Mouse (Mus musculus): ENCODE results near the gene Nf1.

GRCm38 (mm10) chr11:79329585-79329984 lies 9.9 kb upstream of the Nf1 start:
- TF ChIP-seq POLR2A (IDR thresholded peaks at IDR 0.05; ENCODE audit: low read depth, low read length) (no peak), CTCF (IDR thresholded peaks at IDR 0.05; ENCODE audit: extremely low read depth, insufficient read depth, insufficient read length, insufficient replicate concordance) (no peak)
